Mouse (Mus musculus) left cerebral cortex, adult 11 months (tissue): Measurements from ENCODE around the gene Gfi1.

ENCODE experiments used
- DNase-seq: peaks from one replicate; pipeline ENCODE4 v3.0.0; 2022; ENCODE audit warnings: low spot score

Gfi1 gene

DNA sequence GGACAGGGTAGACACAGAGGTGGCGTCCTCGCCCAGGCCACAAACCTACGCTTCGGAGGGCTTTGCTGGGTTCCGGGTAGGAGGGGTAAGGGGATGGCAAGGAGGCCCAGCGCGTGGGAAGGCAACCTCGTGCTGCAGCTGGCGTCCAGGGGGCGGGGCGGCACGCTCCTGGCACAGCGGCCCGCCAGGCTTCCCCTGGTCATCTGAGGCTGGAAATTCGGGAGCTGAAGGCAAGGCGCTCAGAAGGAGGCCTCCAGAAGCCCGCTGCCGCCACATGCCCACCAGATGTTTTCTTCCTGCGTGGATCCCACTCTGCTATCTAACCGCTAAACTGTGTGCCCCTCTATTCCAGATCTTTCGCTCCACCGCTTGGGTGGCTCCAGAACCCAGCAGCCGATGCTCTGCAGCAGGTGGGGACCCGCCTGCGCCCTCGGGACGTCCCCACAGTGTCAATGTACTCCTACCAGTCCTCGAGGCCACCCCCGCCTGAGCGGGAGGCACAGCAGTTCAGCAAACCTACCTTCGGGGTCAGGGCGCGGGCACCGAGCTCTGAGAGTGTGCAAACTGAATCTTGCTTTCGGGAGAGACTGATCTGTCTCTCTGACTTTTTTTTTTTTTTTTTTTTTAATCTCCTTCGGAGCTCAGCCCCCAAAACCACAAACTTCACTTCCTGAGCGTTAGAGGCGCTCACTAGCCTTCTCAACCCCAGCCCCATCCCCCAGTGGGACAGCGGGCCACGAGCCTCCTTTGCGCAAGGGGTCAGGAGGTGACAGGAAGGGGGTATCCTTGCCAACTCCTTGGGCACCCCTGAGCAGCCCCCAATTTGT, at the start of gene Gfi1:
Gfi1 (minus strand) TSS at position 602 of the 827 bp plus-strand sequence.
- DNase-seq: no peak

DNA sequence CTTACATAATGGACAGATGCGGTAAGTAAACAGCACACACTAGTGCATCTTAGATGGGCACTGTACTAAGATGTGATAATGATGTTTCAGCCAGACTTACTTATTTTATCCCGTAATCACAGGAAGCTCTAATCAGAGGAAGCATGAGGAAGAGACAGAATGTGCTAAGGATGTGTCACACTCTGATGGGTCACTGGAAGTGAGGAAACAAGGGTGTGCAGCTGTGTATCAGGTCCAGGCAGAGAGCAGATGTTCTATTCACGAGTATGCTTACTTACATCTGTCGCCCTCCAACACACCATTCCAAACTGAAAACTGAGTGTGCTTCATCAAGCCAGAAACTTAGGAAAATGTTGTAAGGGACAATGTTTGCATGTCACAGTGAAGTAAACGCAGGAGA, 46.2 kb upstream of the Gfi1 start:
- no peak for DNase-seq

DNA sequence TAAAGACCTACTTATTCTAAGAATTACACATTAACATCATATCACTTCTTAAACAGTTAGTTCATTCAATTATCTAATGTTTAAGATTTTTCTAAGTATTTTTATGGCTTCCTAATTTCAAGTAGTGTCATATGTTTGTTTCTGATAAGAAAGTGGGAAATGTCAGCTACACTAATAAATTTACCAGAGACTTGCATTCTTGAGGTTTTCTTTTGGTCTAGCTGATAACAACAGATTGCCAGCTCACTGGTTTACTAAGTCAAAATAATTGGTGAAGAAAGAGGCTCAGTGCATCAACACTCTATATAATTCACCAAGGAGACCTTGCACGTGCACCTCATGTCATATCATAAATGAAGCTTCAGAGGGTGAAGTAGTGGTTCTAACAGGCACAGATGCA, 42.4 kb upstream of the Gfi1 start:
- no peak for DNase-seq

- DNase-seq: no peak
These were observed 40.1 kb upstream of the Gfi1 start for GRCm38 (mm10) chr5:107765946-107766345.

GRCm38 (mm10) chr5:107764486-107764885, 38.6 kb upstream of the Gfi1 start:
- DNase-seq: no peak

DNA sequence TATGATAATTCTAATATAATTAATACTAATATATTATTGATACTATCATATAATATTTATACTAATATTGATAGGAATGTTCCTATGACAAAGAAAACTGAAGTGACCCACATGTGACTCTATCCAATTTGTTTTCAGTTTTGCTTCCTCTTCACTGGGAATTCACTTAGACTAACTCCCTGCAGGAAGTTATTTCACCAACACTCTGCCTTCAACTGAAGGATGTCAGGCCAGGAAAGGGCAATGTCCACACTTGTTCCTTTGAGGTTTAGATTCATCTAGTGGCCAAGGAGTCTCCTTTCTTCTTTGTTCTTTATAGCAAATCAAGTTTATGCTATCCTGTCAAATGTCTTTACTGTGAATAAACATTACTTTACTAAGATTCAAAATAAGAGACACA, 37.8 kb upstream of the Gfi1 start:
- DNase-seq: no peak

- no peak for DNase-seq
These were observed 33.3 kb upstream of the Gfi1 start for GRCm38 (mm10) chr5:107759121-107759520.

- no peak for DNase-seq
These were observed 30.2 kb upstream of the Gfi1 start for GRCm38 (mm10) chr5:107756072-107756471.

DNA sequence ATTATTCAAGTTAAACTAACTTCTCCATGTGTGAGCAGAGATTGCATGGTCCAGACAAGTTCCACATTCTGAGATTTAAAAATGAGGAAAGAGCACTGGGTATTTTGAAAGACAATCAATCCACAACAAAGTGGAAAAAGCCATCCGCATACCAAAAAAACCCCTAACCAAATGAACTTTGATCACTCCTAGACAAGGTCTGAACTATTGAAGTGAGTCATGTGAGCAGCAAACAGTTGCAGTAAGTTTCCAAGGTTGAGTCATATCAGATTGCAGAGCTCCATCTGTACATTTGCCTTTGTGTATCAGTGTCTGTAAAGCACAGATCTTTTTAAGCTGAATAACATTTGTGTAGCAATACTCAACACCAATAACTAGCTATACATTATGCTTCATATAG, 28.9 kb upstream of the Gfi1 start:
- no peak for DNase-seq

DNA sequence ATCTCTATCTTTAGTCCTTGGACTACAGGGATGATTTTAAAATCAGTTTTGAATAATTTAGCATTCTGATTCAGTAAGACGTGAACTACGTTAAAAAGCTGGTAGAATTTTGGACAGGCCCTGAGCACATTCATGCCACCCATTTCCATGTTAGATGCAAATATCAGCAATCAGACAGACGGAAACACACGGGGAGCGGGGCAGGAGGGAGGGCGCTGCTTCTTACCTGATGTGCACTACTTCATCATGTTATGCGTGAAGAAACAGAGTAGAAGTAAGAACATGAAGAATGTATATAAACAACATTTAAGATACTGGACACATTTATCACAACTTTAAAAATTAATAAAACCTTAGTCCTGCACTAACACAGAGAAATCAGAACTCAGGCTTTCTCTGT, 27.8 kb upstream of the Gfi1 start:
- no peak for DNase-seq

- no peak for DNase-seq
These were observed 23.5 kb upstream of the Gfi1 start for GRCm38 (mm10) chr5:107749229-107749916.

- DNase-seq: no peak
These were observed 13.2 kb upstream of the Gfi1 start for GRCm38 (mm10) chr5:107739023-107739422.

GRCm38 (mm10) chr5:107738296-107738695, 12.5 kb upstream of the Gfi1 start:
- no peak for DNase-seq

DNA sequence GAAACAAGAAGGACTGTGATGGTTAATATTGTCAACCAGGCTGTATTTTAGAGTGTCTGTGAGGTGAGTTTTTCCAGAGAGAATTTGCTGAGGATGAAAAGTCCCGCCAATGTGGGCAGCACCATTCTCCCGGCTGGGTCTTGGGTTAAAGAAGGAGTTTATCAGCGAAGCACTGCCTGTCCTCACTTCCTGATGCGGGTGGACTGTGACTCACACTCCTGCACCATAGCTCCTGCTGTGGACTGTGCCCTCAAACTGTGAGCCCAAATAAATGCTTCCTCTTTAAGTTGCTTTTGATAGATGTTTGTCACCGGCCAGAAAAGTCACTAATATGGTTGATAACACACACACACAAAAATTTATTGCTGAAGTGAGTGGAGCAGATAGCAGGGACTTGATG, 10.3 kb upstream of the Gfi1 start:
- no peak for DNase-seq

DNA sequence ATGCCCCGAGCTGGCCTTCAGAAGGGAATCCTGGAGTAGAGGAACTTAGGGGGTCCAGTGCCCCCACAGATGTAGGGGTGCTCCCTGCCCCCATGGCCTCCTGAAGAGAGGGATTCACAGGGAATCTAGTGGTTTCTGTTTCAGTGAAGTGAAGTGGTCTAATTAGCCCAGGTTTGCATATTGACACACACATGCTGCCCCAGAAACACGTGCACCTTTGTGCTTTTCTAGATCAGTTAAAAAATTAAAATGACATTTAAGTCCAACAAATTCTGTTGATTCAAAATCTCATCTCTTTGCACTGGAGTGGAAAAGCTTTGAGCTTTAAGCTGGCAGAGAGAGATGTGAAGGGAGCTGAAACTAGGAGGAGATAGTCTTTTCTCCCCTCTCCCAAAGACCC, 6.0 kb upstream of the Gfi1 start:
- DNase-seq: no peak

DNA sequence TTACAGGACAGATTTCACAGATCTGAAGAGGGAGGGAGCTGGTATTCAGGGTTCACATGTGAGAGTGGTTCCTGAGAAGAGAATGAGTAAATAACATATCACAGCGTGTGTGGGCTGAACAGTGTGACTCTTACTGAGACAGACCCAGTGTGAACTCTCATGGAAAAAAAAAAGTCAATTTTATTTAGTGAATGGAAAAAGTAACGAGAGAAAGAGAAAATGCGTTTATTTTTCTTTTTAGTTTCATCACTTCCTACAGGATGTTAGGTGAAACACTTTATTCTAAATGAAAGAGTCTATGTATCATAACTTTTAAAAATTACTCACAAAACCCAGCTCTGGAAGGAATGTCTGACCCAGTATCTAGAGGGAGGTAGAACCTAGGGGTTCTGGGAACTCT, 5.6 kb upstream of the Gfi1 start:
- no peak for DNase-seq

DNA sequence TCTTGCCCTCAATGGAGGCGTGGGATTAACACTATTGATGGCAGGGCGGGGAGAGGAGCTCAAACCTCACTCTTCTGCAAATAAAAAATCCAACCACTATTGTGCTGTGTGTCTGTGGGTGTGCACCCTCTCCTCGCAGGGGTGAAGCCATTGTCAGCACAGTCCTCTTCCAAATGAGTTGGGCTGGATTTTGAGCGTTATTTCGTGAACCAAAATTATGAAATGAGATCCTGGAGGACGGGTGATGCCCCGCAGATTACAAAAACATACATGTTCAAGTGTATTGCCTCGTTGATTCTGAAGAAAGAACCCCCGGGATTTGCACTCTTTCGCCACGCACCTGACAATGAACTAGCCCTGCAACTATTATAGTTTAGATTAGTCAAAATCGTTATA, 1.2 kb upstream of the Gfi1 start:
- no peak for DNase-seq

DNA sequence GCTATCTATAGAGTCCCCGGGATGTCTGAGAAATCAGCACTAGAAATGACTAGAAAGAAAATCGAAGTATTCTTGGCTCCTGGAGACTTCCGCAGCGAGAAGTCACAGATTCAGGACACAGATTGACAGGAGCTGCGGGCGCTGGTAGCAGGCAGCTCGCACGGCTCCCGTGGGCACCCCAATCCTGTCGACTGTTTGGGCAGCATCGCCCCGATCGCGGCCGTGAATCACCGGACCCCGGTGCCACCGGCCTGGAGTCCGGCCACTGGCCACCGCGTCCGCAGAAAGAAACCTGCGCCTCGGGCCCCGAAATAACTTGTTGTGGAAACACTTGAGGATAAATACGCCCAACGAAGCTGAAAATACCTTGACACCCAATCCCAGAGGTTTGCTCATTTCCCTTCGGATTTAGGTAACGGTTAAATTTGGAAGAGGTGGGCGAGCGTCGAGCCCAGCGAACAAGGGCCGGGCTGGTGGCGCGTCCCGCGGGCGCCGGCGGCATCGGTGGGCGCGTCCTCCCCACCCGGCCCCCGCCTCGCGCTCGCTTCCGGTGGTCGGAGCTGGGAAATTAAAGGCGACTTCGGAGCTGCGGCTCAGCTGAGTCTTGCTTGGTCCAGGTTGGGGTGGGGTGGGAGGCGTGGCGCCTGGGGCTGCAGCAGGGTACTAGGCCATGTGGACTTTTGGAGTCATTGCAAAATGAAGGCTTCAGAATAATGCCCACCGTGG, 608 bp upstream of the Gfi1 start:
- no peak for DNase-seq

- no peak for DNase-seq
These were observed 988 bp downstream of the Gfi1 start for GRCm38 (mm10) chr5:107724661-107725434.

GRCm38 (mm10) chr5:107723541-107724511, 2.0 kb downstream of the Gfi1 start:
- DNase-seq: no peak
